8 mouse cellular contexts compared by ENCODE assay signal in genomic region chr2:132578059-132578458, GRCm38 (mm10). TPM values are rescaled to one million over a fixed set of nuclear protein-coding genes. Genes with fewer than 3 reads are reported as not detected.
DNase-seq lines count a peak whose midpoint lies in the region; ATAC-seq and TF ChIP-seq lines count a peak whose summit lies in the region.

No protein-coding gene starts in this region.

- H3K27ac ChIP-seq in ES-Bruce4 (ENCODE audit: insufficient read depth, low read length): peak overlapping the region; percentile 63
- H3K27ac ChIP-seq in forebrain, embryonic 14.5 days (ENCODE audit: low read depth, low read length): peak overlapping the region; percentile 99

- 1% methylated on average over 35 of the region's 38 CpGs for WGBS in forebrain, embryonic 14.5 days
- WGBS in lung, adult 2 months: 2% methylated on average over 37 of the region's 38 CpGs

- no peaks in the 10 kb centered on the region for H3K36me3 ChIP-seq in ES-Bruce4 (ENCODE audit: control insufficient read depth, insufficient read depth, low read length, poor library complexity, severe bottlenecking)
- H3K36me3 ChIP-seq in forebrain, embryonic 14.5 days (ENCODE audit: control insufficient read depth, insufficient read depth, low read length): no peaks in the 10 kb centered on the region

- TF ChIP-seq CTCF in ES-Bruce4 (IDR thresholded peaks at IDR 0.05; ENCODE audit: low read depth, low read length): no peak
- TF ChIP-seq CTCF in lung, adult 2 months (IDR thresholded peaks at IDR 0.05; ENCODE audit: insufficient read depth, low read length): no peak

- no peak overlapping the region for H3K4me3 ChIP-seq in ES-Bruce4 (ENCODE audit: low read depth, low read length)
- peak overlapping the region; percentile 84 for H3K4me3 ChIP-seq in forebrain, embryonic 14.5 days (ENCODE audit: low read depth, low read length)
- H3K4me3 ChIP-seq in lung, adult 2 months (replicated peaks; ENCODE audit: extremely low read depth, low read depth, low read length): peak overlapping the region; percentile 63

- H3K4me1 ChIP-seq in ES-Bruce4 (ENCODE audit: control insufficient read depth, insufficient read depth, low read length): no peaks in the 10 kb centered on the region
- peaks cover 29% of the 10 kb centered on the region for H3K4me1 ChIP-seq in forebrain, embryonic 14.5 days (ENCODE audit: control insufficient read depth, insufficient read depth, low read length)
- H3K4me1 ChIP-seq in lung, adult 2 months (ENCODE audit: control insufficient read depth, insufficient read depth, low read length): peaks cover 12% of the 10 kb centered on the region

- no peaks in the 10 kb centered on the region for H3K9me3 ChIP-seq in ES-Bruce4 (replicated peaks; ENCODE audit: control insufficient read depth, insufficient read depth, low read length, poor library complexity, severe bottlenecking)
- no peaks in the 10 kb centered on the region for H3K9me3 ChIP-seq in forebrain, embryonic 14.5 days (replicated peaks; ENCODE audit: control insufficient read depth, low read length)

- peak overlapping the region; percentile 95 for H3K9ac ChIP-seq in ES-Bruce4 (ENCODE audit: low read depth, poor library complexity, severe bottlenecking)
- peak overlapping the region; percentile 95 for H3K9ac ChIP-seq in forebrain, embryonic 14.5 days (ENCODE audit: low read length)

- TF ChIP-seq EP300 in ES-Bruce4 (IDR thresholded peaks at IDR 0.05; ENCODE audit: insufficient read depth, low read depth, low read length): peak; percentile 62

- H3K27me3 ChIP-seq in ES-Bruce4 (ENCODE audit: control insufficient read depth, insufficient read depth, low read length, poor library complexity, severe bottlenecking): no peaks in the 10 kb centered on the region
- H3K27me3 ChIP-seq in forebrain, embryonic 14.5 days (replicated peaks; ENCODE audit: control insufficient read depth, insufficient read depth, low read length): no peaks in the 10 kb centered on the region

- ATAC-seq in cerebellum, adult (ENCODE audit: insufficient number of reproducible peaks, low FRiP score, low TSS enrichment): peak; percentile 97
- ATAC-seq in forebrain, embryonic 14.5 days: peak; percentile 95
- peak; percentile 94 for ATAC-seq in neutrophil, adult 5-6 weeks (ENCODE audit: extremely low read depth, insufficient number of reproducible peaks, low FRiP score, poor library complexity, severe bottlenecking)

- intact Hi-C loops in heart, postnatal 25 days (cut with DNase I): loop anchor here (2.0 kb wide), 1 partner anchor 113 kb away; no protein-coding TSS in a partner anchor

- peak; percentile 95 for DNase-seq in forebrain, embryonic 14.5 days (ENCODE audit: low spot score)
- peak; percentile 97 for DNase-seq in heart, postnatal 25 days (ENCODE audit: low spot score)
- DNase-seq in layer of hippocampus, adult 18-20 months (ENCODE audit: low spot score in 2 of 2): peak; percentile 94 to 97
- peak; percentile 99 for DNase-seq in lung, adult 2 months
- peak; percentile 95 for DNase-seq in thymus, adult 18-20 months

- peak; percentile 14 for TF ChIP-seq POLR2A in ES-Bruce4 (IDR thresholded peaks at IDR 0.05; ENCODE audit: insufficient read depth, low read length)
- TF ChIP-seq POLR2A in lung, adult 2 months (IDR thresholded peaks at IDR 0.05; ENCODE audit: borderline replicate concordance, extremely low read depth, low read depth, low read length): peak; percentile 71; the same call in 1 of the 2 replicates

- H3K4me2 ChIP-seq in forebrain, embryonic 14.5 days (ENCODE audit: low read length): peak overlapping the region; percentile 62

RNA-seq across cellular contexts. Expression of gene Gpcpd1, which starts 9.5 kb away (rescaled TPM):
- polyA plus RNA-seq in ES-Bruce4 (2011; ENCODE audit: insufficient read depth, insufficient read length, low read depth, missing spikeins): 9.5 and 11.0 TPM in 2 replicates
- polyA plus RNA-seq in forebrain, embryonic 14.5 days (2014; fragmentation: Nextera tagmentation; extraction: Ambion mirVana): 65.3 and 67.0 TPM in 2 replicates
- total RNA-seq in heart, postnatal 25 days (2021): 100 to 1,000 TPM; 183 to 239 TPM
- total RNA-seq in layer of hippocampus, adult 18-20 months (2021): 10 to 100 TPM; 51.8 to 57.3 TPM
- 7.2 and 12.4 TPM in 2 replicates for polyA plus RNA-seq in lung, adult 2 months (2012; rRNA removed)
- total RNA-seq in neutrophil, adult 5-6 weeks (2017): 559 and 604 TPM in 2 replicates
